Mouse (Mus musculus): ENCODE results near the gene Ppp1r35. TPM values are rescaled to one million over a fixed set of nuclear protein-coding genes. Genes with fewer than 3 reads are reported as not detected.
"Not testable (repeated sequence)": the region's sequence is repeated elsewhere in the genome, so short reads cannot be mapped to it uniquely, and the experiment has no call there.

The Ppp1r35 gene
- total and polyA plus RNA-seq, 2 experiments = 11.5 to 28.9 TPM

GRCm38 (mm10) chr5:137749196-137749836, 29.3 kb upstream of the Ppp1r35 start:
- TF ChIP-seq CTCF (IDR thresholded peaks at IDR 0.05; ENCODE audit: low read depth, low read length) (no peak), POLR2A (IDR thresholded peaks at IDR 0.05; ENCODE audit: extremely low read depth, insufficient read depth, low read length) (no peak)
- H3K9ac ChIP-seq (ENCODE audit: low read depth, low read length) = no peak overlapping the region
- H3K27me3 ChIP-seq (ENCODE audit: control insufficient read depth, insufficient read depth, low read length) = no peaks in the 10 kb centered on the region
- peak overlapping the region; percentile 9; the same call in 1 of the 2 replicates for H3K27ac ChIP-seq (replicated peaks; ENCODE audit: insufficient read depth, low read depth, low read length)
- no peaks in the 10 kb centered on the region for H3K36me3 ChIP-seq (ENCODE audit: control insufficient read depth, insufficient read depth, low read length)
- no peak overlapping the region for H3K4me3 ChIP-seq (ENCODE audit: insufficient read depth, low read depth, low read length)
- H3K4me1 ChIP-seq (ENCODE audit: control insufficient read depth, insufficient read depth, low read length) = no peaks in the 10 kb centered on the region
- WGBS = 65% methylated on average over 6 of the region's 6 CpGs
- no peak for DNase-seq (ENCODE audit: extremely low read depth, low read depth, low spot score)
- no peaks in the 10 kb centered on the region; the same call in 1 of the 2 replicates for H3K79me2 ChIP-seq (ENCODE audit: control insufficient read depth, insufficient read depth, low read length)

GRCm38 (mm10) chr5:137750212-137750611, 28.4 kb upstream of the Ppp1r35 start:
- not testable (repeated sequence) for DNase-seq (ENCODE audit: extremely low read depth, low read depth, low spot score); H3K36me3 ChIP-seq (ENCODE audit: control insufficient read depth, insufficient read depth, low read length); H3K79me2 ChIP-seq (ENCODE audit: control insufficient read depth, insufficient read depth, low read length); H3K4me3 ChIP-seq (ENCODE audit: insufficient read depth, low read depth, low read length); H3K9ac ChIP-seq (ENCODE audit: low read depth, low read length); H3K27me3 ChIP-seq (ENCODE audit: control insufficient read depth, insufficient read depth, low read length); H3K4me1 ChIP-seq (ENCODE audit: control insufficient read depth, insufficient read depth, low read length); H3K27ac ChIP-seq (replicated peaks; ENCODE audit: insufficient read depth, low read depth, low read length)
- WGBS = 88% methylated on average over 8 of the region's 8 CpGs

- Histone ChIP-seq H3K27me3 (ENCODE audit: control insufficient read depth, insufficient read depth, low read length) (no peaks in the 10 kb centered on the region), H3K4me3 (ENCODE audit: insufficient read depth, low read depth, low read length) (no peak overlapping the region), H3K36me3 (ENCODE audit: control insufficient read depth, insufficient read depth, low read length) (no peaks in the 10 kb centered on the region), H3K4me1 (ENCODE audit: control insufficient read depth, insufficient read depth, low read length) (peaks cover 2% of the 10 kb centered on the region; the same call in 1 of the 2 replicates), H3K27ac (replicated peaks; ENCODE audit: insufficient read depth, low read depth, low read length) (no peak overlapping the region), H3K79me2 (ENCODE audit: control insufficient read depth, insufficient read depth, low read length) (no peaks in the 10 kb centered on the region; the same call in 1 of the 2 replicates), H3K9ac (ENCODE audit: low read depth, low read length) (no peak overlapping the region)
- WGBS = 94% methylated on average over 13 of the region's 13 CpGs
- TF ChIP-seq CTCF (IDR thresholded peaks at IDR 0.05; ENCODE audit: low read depth, low read length) (no peak), POLR2A (IDR thresholded peaks at IDR 0.05; ENCODE audit: extremely low read depth, insufficient read depth, low read length) (no peak)
- no peak for DNase-seq (ENCODE audit: extremely low read depth, low read depth, low spot score)
Observed at GRCm38 (mm10) chr5:137751221-137751887, 27.3 kb upstream of the Ppp1r35 start.

- Histone ChIP-seq H3K4me3 (ENCODE audit: insufficient read depth, low read depth, low read length) (no peak overlapping the region), H3K9ac (ENCODE audit: low read depth, low read length) (no peak overlapping the region), H3K36me3 (ENCODE audit: control insufficient read depth, insufficient read depth, low read length) (no peaks in the 10 kb centered on the region), H3K79me2 (ENCODE audit: control insufficient read depth, insufficient read depth, low read length) (no peaks in the 10 kb centered on the region; the same call in 1 of the 2 replicates), H3K27me3 (ENCODE audit: control insufficient read depth, insufficient read depth, low read length) (no peaks in the 10 kb centered on the region), H3K27ac (replicated peaks; ENCODE audit: insufficient read depth, low read depth, low read length) (no peak overlapping the region), H3K4me1 (ENCODE audit: control insufficient read depth, insufficient read depth, low read length) (peaks cover 2% of the 10 kb centered on the region; the same call in 1 of the 2 replicates)
- no peak for TF ChIP-seq CTCF (IDR thresholded peaks at IDR 0.05; ENCODE audit: low read depth, low read length)
- TF ChIP-seq POLR2A (IDR thresholded peaks at IDR 0.05; ENCODE audit: extremely low read depth, insufficient read depth, low read length) = no peak
- no peak for DNase-seq (ENCODE audit: extremely low read depth, low read depth, low spot score)
- 94% methylated on average over 6 of the region's 6 CpGs for WGBS
Observed at GRCm38 (mm10) chr5:137751988-137752387, 26.7 kb upstream of the Ppp1r35 start.

GRCm38 (mm10) chr5:137753111-137753832, 25.4 kb upstream of the Ppp1r35 start:
- Histone ChIP-seq H3K27ac (replicated peaks; ENCODE audit: insufficient read depth, low read depth, low read length) (no peak overlapping the region), H3K4me1 (ENCODE audit: control insufficient read depth, insufficient read depth, low read length) (peaks cover 2% of the 10 kb centered on the region; the same call in 1 of the 2 replicates), H3K4me3 (ENCODE audit: insufficient read depth, low read depth, low read length) (no peak overlapping the region), H3K36me3 (ENCODE audit: control insufficient read depth, insufficient read depth, low read length) (no peaks in the 10 kb centered on the region), H3K27me3 (ENCODE audit: control insufficient read depth, insufficient read depth, low read length) (no peaks in the 10 kb centered on the region), H3K9ac (ENCODE audit: low read depth, low read length) (no peak overlapping the region), H3K79me2 (ENCODE audit: control insufficient read depth, insufficient read depth, low read length) (no peaks in the 10 kb centered on the region; the same call in 1 of the 2 replicates)
- DNase-seq (ENCODE audit: extremely low read depth, low read depth, low spot score) = no peak
- TF ChIP-seq CTCF (IDR thresholded peaks at IDR 0.05; ENCODE audit: low read depth, low read length) (no peak), POLR2A (IDR thresholded peaks at IDR 0.05; ENCODE audit: extremely low read depth, insufficient read depth, low read length) (no peak)
- 80% methylated on average over 13 of the region's 13 CpGs for WGBS
